Mouse (Mus musculus): ENCODE measurements around the gene Rpl38. TPM values are rescaled to one million over a fixed set of nuclear protein-coding genes. Genes with fewer than 3 reads are reported as not detected.

Rpl38 gene
- total and polyA plus RNA-seq, 2 experiments from 2014 or later: 977 to 1,541 TPM

GRCm38 (mm10) chr11:114698496-114698895 is 30.2 kb downstream of the Rpl38 start:
- H3K4me3 ChIP-seq (ENCODE audit: low read depth, low read length): no peak overlapping the region
- TF ChIP-seq CTCF (IDR thresholded peaks at IDR 0.05): no peak
- H3K27me3 ChIP-seq (ENCODE audit: insufficient read depth, low read length): no peaks in the 10 kb centered on the region
- H3K9ac ChIP-seq (replicated peaks; ENCODE audit: low read length, poor library complexity, severe bottlenecking): no peak overlapping the region
- H3K4me1 ChIP-seq (ENCODE audit: insufficient read depth, low read length): no peaks in the 10 kb centered on the region
- no peak overlapping the region for H3K4me2 ChIP-seq (ENCODE audit: low read depth, low read length, poor library complexity, severe bottlenecking)
- WGBS: 94% methylated on average over 7 of the region's 7 CpGs
- H3K9me3 ChIP-seq (ENCODE audit: low read length): no peaks in the 10 kb centered on the region
- no peak overlapping the region for H3K27ac ChIP-seq (ENCODE audit: low read depth, low read length)
- ATAC-seq (ENCODE audit: low FRiP score) (no peak), DNase-seq (ENCODE audit: low spot score) (no peak)
- H3K36me3 ChIP-seq (ENCODE audit: insufficient read depth, low read length): no peaks in the 10 kb centered on the region

- no peak for DNase-seq (ENCODE audit: low spot score)
These were observed 31.2 kb downstream of the Rpl38 start for GRCm38 (mm10) chr11:114699511-114699910.

GRCm38 (mm10) chr11:114702311-114702995 is 34.1 kb downstream of the Rpl38 start:
- Histone ChIP-seq H3K4me1 (ENCODE audit: insufficient read depth, low read length) (peaks cover 4% of the 10 kb centered on the region; the same call in 1 of the 2 replicates), H3K9ac (replicated peaks; ENCODE audit: low read length, poor library complexity, severe bottlenecking) (no peak overlapping the region), H3K27me3 (ENCODE audit: insufficient read depth, low read length) (no peaks in the 10 kb centered on the region), H3K36me3 (ENCODE audit: insufficient read depth, low read length) (no peaks in the 10 kb centered on the region; the same call in 1 of the 2 replicates), H3K4me3 (ENCODE audit: low read depth, low read length) (no peak overlapping the region), H3K27ac (ENCODE audit: low read depth, low read length) (no peak overlapping the region), H3K9me3 (ENCODE audit: low read length) (no peaks in the 10 kb centered on the region), H3K4me2 (ENCODE audit: low read depth, low read length, poor library complexity, severe bottlenecking) (no peak overlapping the region)
- DNase-seq (ENCODE audit: low spot score) (no peak), ATAC-seq (ENCODE audit: low FRiP score) (no peak)
- no peak for TF ChIP-seq CTCF (IDR thresholded peaks at IDR 0.05)
- WGBS: 84% methylated on average over 15 of the region's 15 CpGs

More at GRCm38 (mm10) chr11:114699511-114699910, 31.2 kb downstream of the Rpl38 start:
- no peaks in the 10 kb centered on the region for H3K36me3 ChIP-seq (ENCODE audit: insufficient read depth, low read length)
- no peak overlapping the region for H3K9ac ChIP-seq (replicated peaks; ENCODE audit: low read length, poor library complexity, severe bottlenecking)
- H3K27me3 ChIP-seq (ENCODE audit: insufficient read depth, low read length): no peaks in the 10 kb centered on the region
- no peak overlapping the region for H3K4me2 ChIP-seq (ENCODE audit: low read depth, low read length, poor library complexity, severe bottlenecking)
- no peaks in the 10 kb centered on the region for H3K9me3 ChIP-seq (ENCODE audit: low read length)
- TF ChIP-seq CTCF (IDR thresholded peaks at IDR 0.05): no peak
- no peak overlapping the region for H3K27ac ChIP-seq (ENCODE audit: low read depth, low read length)
- no peak overlapping the region for H3K4me3 ChIP-seq (ENCODE audit: low read depth, low read length)
- H3K4me1 ChIP-seq (ENCODE audit: insufficient read depth, low read length): peaks cover 4% of the 10 kb centered on the region; the same call in 1 of the 2 replicates
- ATAC-seq (ENCODE audit: low FRiP score): no peak
- 82% methylated on average over 12 of the region's 12 CpGs for WGBS

GRCm38 (mm10) chr11:114702996-114703361 is 34.7 kb downstream of the Rpl38 start:
- Histone ChIP-seq H3K9ac (replicated peaks; ENCODE audit: low read length, poor library complexity, severe bottlenecking) (no peak overlapping the region), H3K4me1 (ENCODE audit: insufficient read depth, low read length) (peaks cover 4% of the 10 kb centered on the region; the same call in 1 of the 2 replicates), H3K36me3 (ENCODE audit: insufficient read depth, low read length) (no peaks in the 10 kb centered on the region; the same call in 1 of the 2 replicates), H3K4me3 (ENCODE audit: low read depth, low read length) (no peak overlapping the region), H3K27me3 (ENCODE audit: insufficient read depth, low read length) (no peaks in the 10 kb centered on the region), H3K9me3 (ENCODE audit: low read length) (no peaks in the 10 kb centered on the region), H3K27ac (ENCODE audit: low read depth, low read length) (no peak overlapping the region), H3K4me2 (ENCODE audit: low read depth, low read length, poor library complexity, severe bottlenecking) (no peak overlapping the region)
- DNase-seq (ENCODE audit: low spot score): no peak
- no peak for TF ChIP-seq CTCF (IDR thresholded peaks at IDR 0.05)
- WGBS: 83% methylated on average over 6 of the region's 6 CpGs
- ATAC-seq (ENCODE audit: low FRiP score): no peak

GRCm38 (mm10) chr11:114704071-114704913 is 36.0 kb downstream of the Rpl38 start:
- Histone ChIP-seq H3K9ac (replicated peaks; ENCODE audit: low read length, poor library complexity, severe bottlenecking) (peak overlapping the region; percentile 24; the same call in 1 of the 2 replicates), H3K27ac (ENCODE audit: low read depth, low read length) (peak overlapping the region; percentile 57), H3K36me3 (ENCODE audit: insufficient read depth, low read length) (no peaks in the 10 kb centered on the region; the same call in 1 of the 2 replicates), H3K27me3 (ENCODE audit: insufficient read depth, low read length) (no peaks in the 10 kb centered on the region), H3K4me1 (ENCODE audit: insufficient read depth, low read length) (peaks cover 4% of the 10 kb centered on the region; the same call in 1 of the 2 replicates), H3K9me3 (ENCODE audit: low read length) (no peaks in the 10 kb centered on the region), H3K4me3 (ENCODE audit: low read depth, low read length) (no peak overlapping the region), H3K4me2 (ENCODE audit: low read depth, low read length, poor library complexity, severe bottlenecking) (peak overlapping the region; percentile 22; the same call in 1 of the 2 replicates)
- peak; percentile 90 for ATAC-seq (ENCODE audit: low FRiP score)
- peak; percentile 89 for DNase-seq (ENCODE audit: low spot score)
- TF ChIP-seq CTCF (IDR thresholded peaks at IDR 0.05): no peak
- WGBS: 29% methylated on average over 22 of the region's 22 CpGs

All from midbrain, postnatal 0 days (tissue).